Mouse (Mus musculus) fibroblast of lung, adult 2 months (primary cell): ENCODE measurements at regions not wholly inside any gene's neighbourhood (a gene's known extent, or its start where the extent isn't known, plus 50 kb on each side); places are given as distances from the start of the nearest gene placed in this dataset.
A peak's percentile ranks its signal among the peaks of the same experiment; 100 is the strongest.

Experiments
- DNase-seq: peaks from one replicate; pipeline ENCODE4 v3.0.0-alpha.2; 2011; ENCODE audit warnings: low read depth

GRCm38 (mm10) chrX:117770252-117770651 lies 656.8 kb upstream of the Tgif2lx2 start:
- DNase-seq = peak; percentile 0
